Mouse (Mus musculus) CH12.LX (cell line): Measurements from ENCODE around the gene Spata20.

Experiments used
- CHD1 ChIP-seq: IDR thresholded peaks from 2 replicates; pipeline ENCODE4 v1.6.1; 2012; ENCODE audit warnings: low read depth, low read length, improper control_type of control experiment, inconsistent platforms
- CHD2 ChIP-seq: IDR thresholded peaks from 2 replicates; pipeline ENCODE4 v1.6.1; 2011; ENCODE audit warnings: low read length, improper control_type of control experiment
- CTCF ChIP-seq, 2 experiments: IDR thresholded peaks in 1 of 2; conservative IDR thresholded peaks in 1 of 2; 2 replicates each; pipeline ENCODE4 v1.5.1; 2011 to 2012; ENCODE audit warnings: low read depth in 2 of 2, low read length in 2 of 2, improper control_type of control experiment in 1 of 2, inconsistent platforms in 1 of 2, mild to moderate bottlenecking in 1 of 2, moderate library complexity in 1 of 2
- EP300 ChIP-seq: IDR thresholded peaks from 2 replicates; pipeline ENCODE4 v1.6.1; 2011; ENCODE audit warnings: low read length, improper control_type of control experiment
- HCFC1 ChIP-seq: IDR thresholded peaks from 2 replicates; pipeline ENCODE4 v1.6.1; 2012; ENCODE audit warnings: low read depth, mild to moderate bottlenecking, inconsistent platforms, low read length, improper control_type of control experiment
- KAT2A ChIP-seq: IDR thresholded peaks from 2 replicates; pipeline ENCODE4 v1.6.1; 2012; ENCODE audit warnings: low read length, improper control_type of control experiment, inconsistent platforms; ENCODE audit not compliant: insufficient replicate concordance
- MAX ChIP-seq: IDR thresholded peaks from 2 replicates; pipeline ENCODE4 v1.6.1; 2011; ENCODE audit warnings: low read length, improper control_type of control experiment
- MYC ChIP-seq: IDR thresholded peaks from 2 replicates; pipeline ENCODE4 v1.6.1; 2011; ENCODE audit warnings: low read depth, mild to moderate bottlenecking, improper control_type of control experiment, low read length
- POLR2A ChIP-seq: IDR thresholded peaks from 2 replicates; pipeline ENCODE4 v1.6.1; 2011; ENCODE audit warnings: low read depth, mild to moderate bottlenecking, improper control_type of control experiment, low read length
- POLR2AphosphoS2 ChIP-seq: IDR thresholded peaks from 2 replicates; pipeline ENCODE4 v1.6.1; 2011; ENCODE audit warnings: low read depth, low read length, improper control_type of control experiment
- RCOR1 ChIP-seq: conservative IDR thresholded peaks from 2 replicates; pipeline ENCODE4 v1.6.1; 2012; ENCODE audit warnings: low read depth, mild to moderate bottlenecking, inconsistent platforms, low read length, improper control_type of control experiment
- USF2 ChIP-seq: conservative IDR thresholded peaks from 2 replicates; pipeline ENCODE4 v1.6.1; 2011; ENCODE audit warnings: low read depth, low read length, improper control_type of control experiment
- ZC3H11A ChIP-seq: IDR thresholded peaks from 2 replicates; pipeline ENCODE4 v1.6.1; 2012; ENCODE audit warnings: low read depth, mild to moderate bottlenecking, inconsistent platforms, low read length, improper control_type of control experiment
- ZNF384 ChIP-seq: IDR thresholded peaks from 2 replicates; pipeline ENCODE4 v1.6.1; 2012; ENCODE audit warnings: low read depth, low read length, improper control_type of control experiment, inconsistent platforms

DNA sequence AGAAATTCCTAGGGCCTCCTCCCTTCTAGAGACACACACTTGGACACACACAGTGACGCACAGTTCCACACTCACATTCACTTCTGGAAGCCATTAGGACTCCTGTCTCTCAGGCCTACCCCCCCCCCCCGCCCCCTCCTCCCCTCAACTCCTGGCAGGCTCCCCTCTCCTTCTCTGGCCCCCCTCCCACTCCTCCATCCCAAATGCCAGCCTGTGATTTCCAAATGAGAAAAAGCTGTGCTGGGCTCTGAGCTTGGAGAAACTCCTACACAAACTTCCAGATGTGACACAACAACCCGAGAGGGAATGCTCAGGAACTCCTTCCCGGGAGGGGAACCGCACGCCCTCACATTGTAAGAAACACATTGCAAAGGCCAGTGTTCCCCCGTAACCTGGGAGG lies 15.6 kb downstream of the Spata20 start:
- TF ChIP-seq MAX (no peak), CTCF (conservative IDR thresholded peaks at IDR 0.05 in 1 of 2, IDR thresholded peaks at IDR 0.05 in 1 of 2; ENCODE audit: low read depth in 2 of 2, low read length in 2 of 2) (no peak), EP300 (no peak), USF2 (no peak), RCOR1 (no peak), POLR2A (no peak), ZC3H11A (no peak), CHD2 (no peak), ZNF384 (no peak), KAT2A (no peak), CHD1 (no peak), POLR2AphosphoS2 (no peak), MYC (no peak), HCFC1 (no peak)
